Mouse (Mus musculus) embryonic facial prominence, embryonic 13.5 days (tissue): ENCODE data around the gene Thbd. TPM values are rescaled to one million over a fixed set of nuclear protein-coding genes. Genes with fewer than 3 reads are reported as not detected.

Experiments
- ATAC-seq: fragments of 200-750 bp; cut with Nextera tagmentation; 2 replicates; pipeline ENCODE4 v1.8.0; 2017; ENCODE audit warnings: low read depth; ENCODE audit not compliant: insufficient number of reproducible peaks, insufficient read depth, low FRiP score, low TSS enrichment
- H3K27ac ChIP-seq: fragments of 300-500 bp; sonication (generic); 2 replicates; pipeline ENCODE4 v1.5.1; 2015; ENCODE audit warnings: moderate library complexity, mild to moderate bottlenecking, inconsistent platforms
- H3K27me3 ChIP-seq: fragments of 300-500 bp; sonication (generic); 2 replicates; pipeline ENCODE4 v1.6.1; 2015; ENCODE audit warnings: mild to moderate bottlenecking, inconsistent platforms
- H3K36me3 ChIP-seq: fragments of 300-500 bp; sonication (generic); 2 replicates; pipeline ENCODE4 v1.6.1; 2015; ENCODE audit warnings: mild to moderate bottlenecking, inconsistent platforms
- H3K4me1 ChIP-seq: fragments of 300-500 bp; sonication (generic); 2 replicates; pipeline ENCODE4 v1.6.1; 2015; ENCODE audit warnings: inconsistent platforms
- H3K4me2 ChIP-seq: fragments of 300-500 bp; sonication (generic); 2 replicates; pipeline ENCODE4 v1.6.1; 2015; ENCODE audit warnings: moderate library complexity, mild to moderate bottlenecking, inconsistent platforms
- H3K4me3 ChIP-seq: fragments of 300-500 bp; sonication (generic); 2 replicates; pipeline ENCODE4 v1.5.1; 2015; ENCODE audit warnings: mild to moderate bottlenecking, inconsistent platforms
- H3K9ac ChIP-seq: fragments of 300-500 bp; sonication (generic); 2 replicates; pipeline ENCODE4 v1.6.1; 2015; ENCODE audit warnings: mild to moderate bottlenecking, inconsistent platforms
- H3K9me3 ChIP-seq: fragments of 300-500 bp; sonication (generic); 2 replicates; pipeline ENCODE4 v1.6.1; 2016; ENCODE audit warnings: inconsistent platforms
- WGBS: fragments of 180-500 bp; shearing (Covaris S2); methylation state at CpG from one replicate; pipeline ENCODE4 v1.1.7; 2015; ENCODE audit warnings: mixed read lengths; 5-methylcytosine and 5-hydroxymethylcytosine counted together
- polyA plus RNA-seq: library from polyadenylated mRNA; unstranded; fragments of >200 nt; fragmentation: Nextera tagmentation; extraction: Ambion mirVana; gene quantifications from 2 replicates; pipeline ENCODE4 v1.2.1, GENCODE M21; 2015

Thbd gene
- polyA plus RNA-seq, 1 experiment from 2014 or later, result 8.5 TPM

DNA sequence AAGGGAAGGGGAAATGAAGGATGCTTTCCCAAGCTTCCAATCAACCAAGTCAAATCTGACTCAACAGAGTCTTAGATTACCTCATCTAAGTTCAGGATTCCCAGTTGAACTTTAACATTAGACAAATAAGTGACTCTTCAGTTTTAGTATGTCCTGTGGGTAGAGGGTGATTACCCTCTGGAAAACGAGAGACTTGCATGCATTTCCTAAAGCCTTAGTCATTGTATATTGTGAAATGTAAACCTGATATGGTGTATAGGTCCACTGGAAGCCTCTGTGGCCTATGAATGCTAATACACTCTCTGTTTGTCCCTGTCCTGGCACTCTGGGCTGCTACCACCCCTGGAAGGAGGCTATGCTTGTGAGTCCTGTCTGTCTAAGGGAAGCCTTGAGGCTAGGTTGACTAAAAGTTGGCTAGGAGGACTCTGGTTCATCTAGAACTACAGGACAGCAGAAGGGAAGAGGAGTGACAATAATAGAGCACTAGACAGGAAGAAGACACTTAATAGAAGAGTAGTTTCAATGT is 29.1 kb downstream of the Thbd start:
- Histone ChIP-seq H3K27ac (no peak overlapping the region), H3K27me3 (no peaks in the 10 kb centered on the region), H3K9ac (no peak overlapping the region), H3K4me1 (no peaks in the 10 kb centered on the region; the same call in 1 of the 2 replicates), H3K4me3 (no peak overlapping the region), H3K9me3 (no peaks in the 10 kb centered on the region), H3K36me3 (no peaks in the 10 kb centered on the region), H3K4me2 (no peak overlapping the region)
- WGBS, result 86% methylated on average over 1 of the region's 1 CpGs
- no peak for ATAC-seq

DNA sequence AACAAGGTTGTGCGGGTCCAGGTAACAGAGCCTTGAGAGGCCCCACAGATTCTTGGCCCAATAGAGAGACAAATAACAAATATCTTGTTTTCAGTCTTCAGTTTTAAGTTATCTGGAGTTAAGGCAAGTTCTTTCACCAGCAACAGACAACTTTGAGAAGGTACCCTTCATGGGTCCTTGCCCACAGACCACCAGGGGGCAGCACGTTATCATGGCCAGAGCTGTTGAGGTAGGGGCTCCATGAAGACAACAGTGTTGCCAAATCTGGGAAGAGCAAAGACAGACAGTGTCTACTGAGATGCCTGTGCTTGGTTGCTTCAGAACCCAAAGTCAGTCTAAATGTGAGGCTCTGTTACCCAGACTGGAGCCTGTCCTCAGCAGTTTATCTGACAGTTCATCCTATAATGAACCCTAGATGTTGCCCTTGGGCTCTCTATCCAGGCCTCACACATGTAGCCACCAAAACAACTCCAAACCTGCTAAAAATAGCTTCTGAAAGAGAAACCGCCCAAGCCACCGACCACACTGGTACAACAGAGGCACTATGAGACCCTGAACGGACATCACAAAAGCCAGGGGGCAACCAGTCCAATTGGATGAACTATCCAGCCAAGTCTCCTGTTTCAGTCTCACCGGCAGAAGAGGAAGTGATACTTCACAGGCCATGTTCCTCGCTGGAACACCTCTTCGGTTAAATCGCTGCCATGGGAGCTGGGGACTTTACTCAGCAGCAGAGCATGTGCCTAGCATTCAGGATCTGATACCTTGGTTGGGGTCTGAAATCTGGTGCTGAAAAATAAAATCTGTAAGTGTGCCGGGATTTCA is 32.5 kb downstream of the Thbd start:
- Histone ChIP-seq H3K36me3 (no peaks in the 10 kb centered on the region), H3K9ac (no peak overlapping the region), H3K27me3 (no peaks in the 10 kb centered on the region), H3K4me2 (no peak overlapping the region), H3K27ac (no peak overlapping the region), H3K9me3 (no peaks in the 10 kb centered on the region), H3K4me3 (no peak overlapping the region), H3K4me1 (no peaks in the 10 kb centered on the region)
- no peak for ATAC-seq
- WGBS, result 66% methylated on average over 10 of the region's 10 CpGs

DNA sequence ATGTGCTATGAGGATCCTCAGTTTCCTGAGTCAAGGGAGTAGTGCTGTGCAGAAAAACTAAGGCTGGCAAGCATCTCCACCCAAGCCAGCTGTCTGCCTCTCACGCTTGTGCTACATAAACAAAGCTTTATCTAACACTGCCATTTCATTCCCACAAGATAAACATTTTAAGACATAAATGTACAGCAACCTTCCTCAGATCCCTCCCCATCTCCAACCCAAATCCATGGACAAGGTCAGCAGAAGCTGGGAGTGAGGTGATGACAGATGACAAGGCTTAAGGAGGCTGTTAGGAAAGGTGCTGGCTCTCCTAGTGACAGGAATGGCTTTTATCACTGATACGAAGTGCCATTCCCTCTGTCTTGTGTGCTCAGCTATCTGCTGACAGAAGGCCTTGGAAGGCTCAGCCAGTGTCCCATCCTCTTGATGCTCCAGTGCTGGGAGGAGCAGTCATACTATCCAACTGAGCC is 34.4 kb downstream of the Thbd start:
- H3K27ac ChIP-seq, result no peak overlapping the region
- WGBS, result 69% methylated on average over 2 of the region's 2 CpGs
- no peaks in the 10 kb centered on the region for H3K4me1 ChIP-seq
- ATAC-seq, result no peak
- no peak overlapping the region for H3K4me2 ChIP-seq
- no peaks in the 10 kb centered on the region for H3K36me3 ChIP-seq
- no peak overlapping the region for H3K4me3 ChIP-seq
- H3K9me3 ChIP-seq, result no peaks in the 10 kb centered on the region
- no peaks in the 10 kb centered on the region for H3K27me3 ChIP-seq
- H3K9ac ChIP-seq, result no peak overlapping the region

- 76% methylated on average over 4 of the region's 4 CpGs for WGBS
- no peak overlapping the region for H3K4me2 ChIP-seq
- H3K27me3 ChIP-seq, result no peaks in the 10 kb centered on the region
- no peaks in the 10 kb centered on the region for H3K9me3 ChIP-seq
- H3K27ac ChIP-seq, result no peak overlapping the region
- no peak overlapping the region for H3K9ac ChIP-seq
- no peaks in the 10 kb centered on the region for H3K36me3 ChIP-seq
- H3K4me1 ChIP-seq, result no peaks in the 10 kb centered on the region
- no peak for ATAC-seq
- H3K4me3 ChIP-seq, result no peak overlapping the region
Observed at GRCm38 (mm10) chr2:148371743-148372630, 36.0 kb downstream of the Thbd start.

GRCm38 (mm10) chr2:148365227-148365626 is 42.8 kb downstream of the Thbd start:
- no peaks in the 10 kb centered on the region for H3K9me3 ChIP-seq

GRCm38 (mm10) chr2:148364536-148364935 is 43.5 kb downstream of the Thbd start:
- Histone ChIP-seq H3K9ac (no peak overlapping the region), H3K4me1 (no peaks in the 10 kb centered on the region), H3K9me3 (no peaks in the 10 kb centered on the region), H3K27ac (no peak overlapping the region), H3K36me3 (no peaks in the 10 kb centered on the region), H3K4me3 (no peak overlapping the region), H3K27me3 (no peaks in the 10 kb centered on the region), H3K4me2 (no peak overlapping the region)
- 89% methylated on average over 3 of the region's 3 CpGs for WGBS
- no peak for ATAC-seq

More at GRCm38 (mm10) chr2:148365227-148365626, 42.8 kb downstream of the Thbd start:
- Histone ChIP-seq H3K4me3 (no peak overlapping the region), H3K4me2 (no peak overlapping the region), H3K9ac (no peak overlapping the region), H3K27ac (no peak overlapping the region), H3K4me1 (no peaks in the 10 kb centered on the region), H3K27me3 (no peaks in the 10 kb centered on the region), H3K36me3 (no peaks in the 10 kb centered on the region)
- 23% methylated on average over 1 of the region's 1 CpGs for WGBS
- ATAC-seq, result no peak

DNA sequence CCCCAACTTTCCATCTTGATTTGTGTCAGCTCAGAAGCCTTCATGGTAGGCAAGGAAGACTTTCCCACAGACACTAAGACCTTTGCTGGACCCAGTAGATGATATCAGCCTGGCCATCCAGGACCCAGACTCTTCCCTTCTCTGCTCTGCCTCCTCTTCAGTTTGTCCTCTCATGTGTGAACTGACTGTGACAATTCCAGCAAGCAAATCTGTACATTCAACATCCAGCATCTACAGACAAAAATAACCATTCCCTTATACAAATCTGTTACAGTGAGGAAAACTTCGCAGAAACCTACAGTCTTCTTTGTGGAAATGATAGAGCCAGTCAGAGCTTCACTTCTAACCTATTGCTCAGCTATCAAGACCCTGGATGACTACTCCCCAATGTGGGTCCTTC is 50.8 kb downstream of the Thbd start:
- Histone ChIP-seq H3K9ac (no peak overlapping the region), H3K9me3 (no peaks in the 10 kb centered on the region), H3K36me3 (no peaks in the 10 kb centered on the region), H3K4me3 (no peak overlapping the region), H3K4me1 (no peaks in the 10 kb centered on the region), H3K4me2 (no peak overlapping the region), H3K27ac (no peak overlapping the region), H3K27me3 (no peaks in the 10 kb centered on the region)
- no peak for ATAC-seq
- 89% methylated on average over 1 of the region's 1 CpGs for WGBS

Other genes starting within 250 kb of the Thbd start
- gene Sstr4, start 12.8 kb downstream of the Thbd start, polyA plus RNA-seq, result 2.0 and 2.3 TPM in 2 replicates
- 8.0 and 9.7 TPM in 2 replicates for gene Cd93, start 35.4 kb upstream of the Thbd start, polyA plus RNA-seq